Mouse (Mus musculus) ovary, adult 18-20 months (tissue): Measurements from ENCODE around the gene Slc39a2.

Experiments
- DNase-seq: peaks from one replicate; pipeline ENCODE4 v3.0.0; 2022; ENCODE audit warnings: low spot score, mixed read lengths

Gene Slc39a2

DNA sequence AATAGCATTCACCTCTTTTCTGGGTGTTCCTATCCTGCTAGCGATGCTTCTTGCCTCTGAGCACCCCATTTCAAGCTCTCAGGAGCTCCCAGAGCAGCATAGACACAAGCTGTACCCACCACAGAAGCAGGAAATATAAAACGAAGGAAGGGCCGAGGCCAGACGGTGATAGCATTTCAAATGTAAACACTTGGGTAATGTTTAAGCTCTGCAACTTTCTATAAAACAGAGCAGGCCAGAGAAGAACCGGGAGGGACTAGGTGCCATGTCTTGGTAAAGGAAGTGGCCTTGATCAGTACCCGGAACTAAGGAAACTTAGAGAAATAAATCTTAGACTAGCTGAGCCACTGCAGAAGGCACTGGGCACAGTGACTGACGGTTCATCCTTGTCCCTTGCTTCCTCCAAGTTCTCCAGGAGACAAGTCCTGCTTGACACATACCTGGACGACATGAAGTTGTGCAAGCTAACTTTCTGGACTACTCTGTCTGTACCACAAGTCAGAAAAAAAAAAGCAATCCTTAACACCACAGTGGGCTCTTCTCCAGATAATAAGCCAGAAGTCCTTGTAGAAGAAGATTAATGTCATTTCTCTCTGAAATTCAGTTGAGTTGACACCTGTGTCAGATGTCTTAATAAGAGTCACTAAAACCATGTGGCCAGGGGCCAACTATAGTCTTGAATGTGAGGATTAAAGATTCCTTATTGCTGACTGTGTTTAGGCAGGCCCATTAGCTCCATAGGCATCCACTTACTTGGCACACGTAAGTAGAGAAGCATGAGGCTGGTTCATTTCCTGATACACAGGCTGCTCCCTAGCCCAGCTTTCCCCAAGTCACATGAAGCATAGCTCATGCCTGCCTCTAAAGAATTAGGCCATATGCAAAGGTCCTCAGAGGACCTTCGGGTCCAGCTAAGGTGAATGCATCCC is 39.7 kb downstream of the Slc39a2 start:
- DNase-seq = no peak

DNA sequence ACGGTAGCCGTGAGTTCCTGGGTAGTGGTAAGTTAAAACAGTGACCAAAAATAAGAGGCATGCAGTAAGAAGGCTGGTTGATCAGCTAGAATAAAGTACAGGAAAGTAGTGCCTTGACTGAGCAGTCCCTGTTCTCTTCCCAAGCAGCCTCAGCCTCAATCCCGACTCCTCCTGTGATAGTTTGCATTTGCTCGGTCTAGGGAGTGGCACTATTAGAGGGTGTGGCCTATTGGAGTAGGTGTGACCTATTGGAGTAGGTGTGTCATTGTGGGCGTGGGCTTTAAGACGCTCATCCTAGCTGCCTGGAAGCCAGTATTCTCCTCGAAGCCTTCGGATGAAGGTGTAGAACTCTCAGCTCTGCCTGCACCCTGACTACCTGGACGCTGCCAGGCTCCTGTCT is 46.3 kb downstream of the Slc39a2 start:
- no peak for DNase-seq

DNA sequence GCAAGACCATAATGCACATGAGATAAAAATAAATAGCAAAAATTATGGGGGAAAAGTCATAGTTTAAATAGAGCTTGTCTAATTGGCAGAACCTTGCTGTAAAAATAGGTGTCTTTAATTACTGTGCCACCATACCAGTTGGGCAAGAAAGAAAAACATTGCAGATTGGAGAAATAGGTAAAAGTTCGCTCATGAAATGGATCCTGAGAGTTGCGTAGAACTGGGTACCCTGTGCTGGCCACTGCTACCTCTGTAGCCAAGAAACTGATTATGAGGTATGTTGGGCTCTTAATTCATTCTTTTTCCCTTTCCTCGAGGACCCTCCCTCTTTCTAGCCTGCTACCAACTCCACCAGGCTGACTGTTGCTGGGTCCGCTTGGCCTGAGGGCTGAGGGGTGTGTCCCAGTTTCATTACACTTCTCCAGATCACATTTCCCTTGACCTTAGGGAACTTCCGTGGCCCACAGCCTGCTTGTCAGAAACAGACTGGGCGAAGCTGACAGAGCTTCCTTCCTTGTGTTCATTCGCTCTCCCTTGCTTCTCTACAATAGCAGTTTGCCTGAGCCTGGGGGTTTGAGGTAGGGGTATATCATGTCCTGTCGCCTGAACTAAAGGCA is 48.4 kb downstream of the Slc39a2 start:
- DNase-seq = no peak

DNA sequence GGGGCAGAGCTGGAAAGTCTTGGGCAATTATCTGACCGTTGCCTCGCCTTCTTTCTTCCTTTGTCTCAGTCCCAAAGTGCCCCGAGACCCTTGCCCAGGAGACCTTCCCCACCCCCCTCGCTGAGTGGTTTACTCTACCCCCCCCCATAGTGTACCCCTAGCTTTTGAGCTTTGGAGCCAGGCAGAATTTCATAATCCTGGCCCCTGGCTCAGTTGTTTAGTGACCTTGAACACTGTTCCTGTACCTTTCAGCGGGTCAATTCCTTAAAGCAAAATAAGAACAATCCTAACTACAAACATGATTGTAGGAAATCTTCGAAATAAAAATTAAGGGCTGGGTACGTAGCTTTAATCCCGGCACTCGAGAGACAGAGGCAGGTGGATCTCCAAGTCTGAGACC is 48.9 kb downstream of the Slc39a2 start:
- DNase-seq = no peak

DNA sequence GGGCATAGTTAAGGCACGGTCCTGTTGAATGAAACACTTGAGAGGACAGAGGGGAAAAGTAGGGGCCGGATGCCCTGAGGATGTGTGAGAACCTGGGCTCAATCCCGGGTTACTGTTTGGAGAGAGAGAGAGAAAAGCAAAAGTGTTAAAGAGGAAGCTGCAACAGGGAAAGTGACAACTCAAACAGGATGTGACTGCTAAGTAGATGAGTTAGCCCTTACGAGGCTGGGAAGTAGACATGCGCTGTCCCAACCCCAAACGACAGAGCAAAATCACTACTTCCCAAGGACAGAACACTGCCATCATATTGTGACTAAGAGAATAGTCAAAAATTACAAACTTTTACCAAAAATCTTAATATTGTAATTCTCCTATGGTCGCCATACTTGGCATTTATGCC is 49.5 kb downstream of the Slc39a2 start:
- DNase-seq = no peak

DNA sequence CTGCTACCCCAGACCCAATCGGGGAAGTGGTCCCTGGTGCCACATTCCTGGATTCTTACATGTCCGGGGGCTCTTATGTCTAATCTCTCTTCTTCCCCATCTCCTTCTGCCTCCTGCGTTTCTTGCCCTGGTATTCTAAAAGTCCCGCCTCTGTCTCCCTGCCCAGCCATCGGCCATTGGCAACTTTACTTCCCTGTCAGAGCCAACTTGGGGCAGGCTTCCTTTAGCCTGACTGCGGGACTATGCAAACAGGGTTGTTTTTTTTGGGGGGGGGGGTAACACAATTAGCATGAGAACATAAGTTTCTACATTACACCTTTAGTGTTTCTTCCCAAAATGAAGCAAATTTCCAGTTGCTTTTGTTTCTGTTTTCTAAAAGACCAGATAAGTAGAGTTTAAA is 50.6 kb downstream of the Slc39a2 start:
- DNase-seq = no peak
